35 mouse cellular contexts compared by ENCODE assay signal in genomic region chr1:127816381-127816780, GRCm38 (mm10). TPM values are rescaled to one million over a fixed set of nuclear protein-coding genes. Genes with fewer than 3 reads are reported as not detected.
"Had no signal": no experiment of that assay in that cellular context is flagged by ENCODE, and none has a peak within 500 bp of the region (broad histone marks: within the 10 kb centered on the region; RNA-seq: fewer than 3 reads in every experiment).

No protein-coding gene starts in this region.

- H3K36me3 ChIP-seq: limb, embryonic 10.5 days; limb, embryonic 12.5 days; limb, embryonic 13.5 days; limb, embryonic 15.5 days; liver, embryonic 12.5 days; liver, embryonic 13.5 days; liver, embryonic 15.5 days; lung, embryonic 15.5 days; midbrain, embryonic 12.5 days; midbrain, embryonic 13.5 days; midbrain, embryonic 15.5 days; neural tube, embryonic 12.5 days had no signal

- ATAC-seq: liver, embryonic 12.5 days; liver, postnatal 0 days; lung, postnatal 0 days; midbrain, embryonic 13.5 days; midbrain, embryonic 15.5 days; midbrain, embryonic 16.5 days had no signal

- H3K4me1 ChIP-seq: limb, embryonic 10.5 days; limb, embryonic 12.5 days; limb, embryonic 13.5 days; limb, embryonic 15.5 days; liver, embryonic 12.5 days; liver, embryonic 13.5 days; liver, embryonic 15.5 days; lung, embryonic 15.5 days; midbrain, embryonic 12.5 days; midbrain, embryonic 13.5 days; midbrain, embryonic 15.5 days; neural tube, embryonic 12.5 days had no signal

- H3K9me3 ChIP-seq: limb, embryonic 10.5 days; limb, embryonic 12.5 days; limb, embryonic 13.5 days; limb, embryonic 15.5 days; liver, embryonic 12.5 days; liver, embryonic 13.5 days; liver, embryonic 15.5 days; lung, embryonic 15.5 days; megakaryocyte, embryonic 14.5 days; midbrain, embryonic 12.5 days; midbrain, embryonic 13.5 days; midbrain, embryonic 15.5 days; neural tube, embryonic 12.5 days had no signal

- H3K4me2 ChIP-seq: limb, embryonic 12.5 days; limb, embryonic 13.5 days; limb, embryonic 15.5 days; liver, embryonic 11.5 days; liver, embryonic 12.5 days; liver, embryonic 13.5 days; liver, embryonic 15.5 days; lung, embryonic 14.5 days; lung, embryonic 15.5 days; midbrain, embryonic 12.5 days; midbrain, embryonic 13.5 days; midbrain, embryonic 15.5 days; neural tube, embryonic 12.5 days had no signal

- H3K9ac ChIP-seq: limb, embryonic 12.5 days; limb, embryonic 13.5 days; limb, embryonic 15.5 days; liver, embryonic 12.5 days; liver, embryonic 13.5 days; liver, embryonic 14.5 days; liver, embryonic 15.5 days; liver, postnatal 0 days; lung, embryonic 14.5 days; lung, embryonic 15.5 days; midbrain, embryonic 12.5 days; midbrain, embryonic 13.5 days; midbrain, embryonic 15.5 days; neural tube, embryonic 12.5 days had no signal

- DNase-seq: left cerebral cortex, postnatal 4 days; liver; liver, embryonic 13.5 days; liver, postnatal 0 days; lung, adult 18-20 months; lung, adult 2 months; lung, embryonic 14.5 days; lung, postnatal 10 days; lung, postnatal 14 days; lung, postnatal 36 days; lung, postnatal 4 days; midbrain, embryonic 14.5 days had no signal

- H3K27me3 ChIP-seq: limb, embryonic 12.5 days; limb, embryonic 13.5 days; limb, embryonic 15.5 days; liver, embryonic 12.5 days; liver, embryonic 13.5 days; liver, embryonic 15.5 days; lung, embryonic 15.5 days; midbrain, embryonic 12.5 days; midbrain, embryonic 13.5 days; midbrain, embryonic 15.5 days; neural tube, embryonic 12.5 days had no signal

- H3K27ac ChIP-seq: limb, embryonic 10.5 days; limb, embryonic 12.5 days; limb, embryonic 13.5 days; limb, embryonic 15.5 days; liver, embryonic 12.5 days; liver, embryonic 13.5 days; liver, embryonic 14.5 days; liver, embryonic 15.5 days; lung, embryonic 15.5 days; macrophage; midbrain, embryonic 12.5 days; midbrain, embryonic 13.5 days; midbrain, embryonic 15.5 days; neural tube, embryonic 12.5 days had no signal

- H3K4me3 ChIP-seq: limb, embryonic 10.5 days; limb, embryonic 12.5 days; limb, embryonic 13.5 days; limb, embryonic 15.5 days; liver, embryonic 12.5 days; liver, embryonic 13.5 days; liver, embryonic 15.5 days; lung, embryonic 15.5 days; megakaryocyte, embryonic 14.5 days; midbrain, embryonic 12.5 days; midbrain, embryonic 13.5 days; midbrain, embryonic 15.5 days; myocyte; neural tube, embryonic 12.5 days had no signal

RNA-seq across cellular contexts. Expression of gene Map3k19, which starts 38.5 kb away (rescaled TPM):
- total RNA-seq: liver, adult 2 months had no signal
- polyA plus RNA-seq: limb, embryonic 10.5 days; limb, embryonic 11.5 days; limb, embryonic 12.5 days; limb, embryonic 13.5 days; limb, embryonic 14.5 days; limb, embryonic 15.5 days; liver, embryonic 11.5 days; liver, embryonic 12.5 days; liver, embryonic 13.5 days; liver, embryonic 16.5 days; liver, postnatal 0 days; neural tube, embryonic 11.5 days; neural tube, embryonic 12.5 days had no signal
